Mouse (Mus musculus) T-cell, adult 66 days (primary cell): ENCODE measurements around the gene Ptpn1. TPM values are rescaled to one million over a fixed set of nuclear protein-coding genes. Genes with fewer than 3 reads are reported as not detected.

ENCODE experiments used
- total RNA-seq, 2 experiments: library from RNA; stranded (reverse); gene quantifications; 3 replicates in 1 of 2; 4 replicates in 1 of 2; pipeline ENCODE4 v1.2.4; 2023

The Ptpn1 gene
- 100 to 1,000 TPM; 107 to 120 TPM for total RNA-seq

DNA sequence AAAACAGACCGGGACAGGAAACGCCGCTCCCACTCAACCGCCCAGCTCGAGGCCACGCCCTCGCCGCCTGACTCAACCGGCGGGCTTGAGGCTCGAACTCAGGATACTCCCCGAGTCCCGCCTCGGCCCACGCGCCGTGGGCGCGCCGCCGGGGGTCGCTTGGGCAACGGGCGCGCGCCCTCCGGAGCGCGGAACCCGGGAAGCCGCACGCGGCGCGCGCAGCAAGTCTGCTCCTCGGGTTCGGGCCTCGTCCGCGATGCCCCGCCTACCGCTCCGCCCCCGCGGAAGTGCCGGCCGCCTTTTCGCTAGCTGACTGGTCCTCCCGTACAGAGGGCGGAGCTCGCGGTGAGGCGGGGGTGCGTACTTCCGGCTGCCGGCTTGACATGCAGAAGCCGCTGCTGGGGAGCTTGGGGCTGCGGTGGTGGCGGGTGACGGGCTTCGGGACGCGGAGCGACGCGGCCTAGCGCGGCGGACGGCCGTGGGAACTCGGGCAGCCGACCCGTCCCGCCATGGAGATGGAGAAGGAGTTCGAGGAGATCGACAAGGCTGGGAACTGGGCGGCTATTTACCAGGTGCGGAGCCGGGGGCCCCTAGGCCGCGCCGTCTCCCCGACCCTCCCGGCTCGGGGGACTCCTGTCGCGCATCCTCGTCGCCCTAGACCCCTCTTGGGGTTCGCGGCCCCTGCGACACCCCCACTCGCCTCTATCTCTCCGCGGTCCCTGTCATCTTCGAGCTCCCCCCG is at the start of gene Ptpn1:
TSS of gene Ptpn1 (plus strand) at position 73 of the 742 bp plus-strand sequence.

GRCm38 (mm10) chr2:168009936-168010668 is 78.2 kb downstream of the Ptpn1 start, which contains the start of gene Ripor3:
Gene Ripor3 (minus strand): TSS chr2:168010618.

Other genes starting within 250 kb of the Ptpn1 start
- 10 to 100 TPM; 22.7 to 27.5 TPM for gene Cebpb, start 243.1 kb upstream of the Ptpn1 start, total RNA-seq
- gene Tmem189, start 242.2 kb upstream of the Ptpn1 start, total RNA-seq, result 10 to 100 TPM; 76.6 to 86.3 TPM
- gene Ripor3, start 78.6 kb downstream of the Ptpn1 start, total RNA-seq, result 1 to 10 TPM; 4.9 to 5.4 TPM
- 1 to 10 TPM; 3.2 to 3.6 TPM for gene Pard6b, start 148.9 kb downstream of the Ptpn1 start, total RNA-seq